24 mouse cellular contexts compared by ENCODE assay signal in the genomic region with DNA sequence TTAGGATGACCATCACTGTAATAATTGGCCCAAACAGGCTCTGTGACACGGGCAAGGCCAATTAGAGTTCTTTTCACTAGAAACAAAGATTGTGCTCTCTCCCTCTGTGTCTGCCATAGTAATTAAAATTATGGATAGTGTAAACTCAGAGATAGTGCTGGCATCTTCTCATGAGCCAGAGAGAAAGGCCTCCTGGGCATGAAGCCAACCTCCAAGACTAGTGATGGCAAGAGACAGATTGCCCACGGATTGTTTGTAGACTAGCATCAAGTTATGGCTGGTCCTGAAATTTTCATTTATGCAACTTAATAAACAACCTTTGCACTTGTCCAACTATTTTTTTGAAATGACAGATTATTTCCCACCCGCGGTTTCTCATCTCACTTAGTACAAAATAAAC. TPM values are rescaled to one million over a fixed set of nuclear protein-coding genes. Genes with fewer than 3 reads are reported as not detected.
A peak's percentile ranks its signal among the peaks of the same experiment; 100 is the strongest.
DNase-seq lines count a peak whose midpoint lies in the region; ATAC-seq and TF ChIP-seq lines count a peak whose summit lies in the region.
"Had no signal": no experiment of that assay in that cellular context is flagged by ENCODE, and none has a peak within 500 bp of the region (broad histone marks: within the 10 kb centered on the region; RNA-seq: fewer than 3 reads in every experiment).

No protein-coding gene starts in this region.

- no peaks in the 10 kb centered on the region for H3K9me3 ChIP-seq in midbrain, postnatal 0 days (ENCODE audit: low read length)
- H3K9me3 ChIP-seq in midbrain, embryonic 10.5 days (replicated peaks): no peaks in the 10 kb centered on the region
- H3K9me3 ChIP-seq: embryonic facial prominence, embryonic 12.5 days; forebrain, embryonic 15.5 days; hindbrain, embryonic 10.5 days; liver, embryonic 13.5 days; lung, embryonic 15.5 days; midbrain, embryonic 13.5 days; neural tube, embryonic 13.5 days had no signal

- no peaks in the 10 kb centered on the region for H3K36me3 ChIP-seq in midbrain, postnatal 0 days (ENCODE audit: insufficient read depth, low read length)
- no peaks in the 10 kb centered on the region for H3K36me3 ChIP-seq in midbrain, embryonic 10.5 days
- H3K36me3 ChIP-seq: embryonic facial prominence, embryonic 12.5 days; forebrain, embryonic 15.5 days; G1E; hindbrain, embryonic 10.5 days; liver, embryonic 13.5 days; lung, embryonic 15.5 days; midbrain, embryonic 13.5 days; neural tube, embryonic 13.5 days had no signal

- no peak for ATAC-seq in midbrain, postnatal 0 days (ENCODE audit: low FRiP score)
- ATAC-seq: forebrain, embryonic 15.5 days; midbrain, embryonic 13.5 days had no signal

- peak; percentile 71 to 72 for DNase-seq in cerebellum, postnatal 14 days
- DNase-seq in cerebellum, adult 11 months: no peak
- peak; percentile 46 to 65 for DNase-seq in layer of hippocampus, adult 2 months (ENCODE audit: low spot score in 2 of 2)
- DNase-seq in layer of hippocampus, postnatal 36 days: no peak
- DNase-seq in midbrain, postnatal 0 days (ENCODE audit: low spot score): peak; percentile 19
- DNase-seq in midbrain, embryonic 10.5 days (ENCODE audit: low spot score): no peak
- DNase-seq in brain, adult 2 months (ENCODE audit: low read depth, low spot score): peak; percentile 66
- no peak for DNase-seq in frontal cortex, postnatal 25 days (ENCODE audit: low spot score in 2 of 2)
- DNase-seq: kidney, adult 18-20 months; kidney, postnatal 10 days; liver, embryonic 13.5 days; thymus, postnatal 14 days had no signal

- no peak overlapping the region for H3K4me3 ChIP-seq in layer of hippocampus, adult 2 months
- no peak overlapping the region for H3K4me3 ChIP-seq in midbrain, postnatal 0 days (ENCODE audit: low read depth, low read length)
- H3K4me3 ChIP-seq in midbrain, embryonic 10.5 days: no peak overlapping the region
- H3K4me3 ChIP-seq: embryonic facial prominence, embryonic 12.5 days; erythroblast, embryonic 14.5 days; forebrain, embryonic 15.5 days; hindbrain, embryonic 10.5 days; liver, embryonic 13.5 days; lung, embryonic 15.5 days; midbrain, embryonic 13.5 days; neural tube, embryonic 13.5 days had no signal

- no peak overlapping the region for H3K4me2 ChIP-seq in midbrain, postnatal 0 days (ENCODE audit: low read depth, low read length, poor library complexity, severe bottlenecking)
- H3K4me2 ChIP-seq: embryonic facial prominence, embryonic 12.5 days; forebrain, embryonic 15.5 days; liver, embryonic 13.5 days; lung, embryonic 15.5 days; midbrain, embryonic 13.5 days; neural tube, embryonic 13.5 days had no signal

- H3K27ac ChIP-seq in layer of hippocampus, adult 2 months: no peak overlapping the region
- no peak overlapping the region for H3K27ac ChIP-seq in midbrain, postnatal 0 days (ENCODE audit: low read depth, low read length)
- no peak overlapping the region for H3K27ac ChIP-seq in midbrain, embryonic 10.5 days (replicated peaks)
- H3K27ac ChIP-seq: embryonic facial prominence, embryonic 12.5 days; forebrain, embryonic 15.5 days; hindbrain, embryonic 10.5 days; liver, embryonic 13.5 days; lung, embryonic 15.5 days; midbrain, embryonic 13.5 days; neural tube, embryonic 13.5 days had no signal

- 88% methylated on average over 4 of the region's 4 CpGs for WGBS in midbrain, postnatal 0 days
- 90% methylated on average over 4 of the region's 4 CpGs for WGBS in midbrain, embryonic 10.5 days

- H3K4me1 ChIP-seq in midbrain, postnatal 0 days (ENCODE audit: insufficient read depth, low read length): no peaks in the 10 kb centered on the region
- H3K4me1 ChIP-seq in midbrain, embryonic 10.5 days: no peaks in the 10 kb centered on the region
- H3K4me1 ChIP-seq: embryonic facial prominence, embryonic 12.5 days; forebrain, embryonic 15.5 days; hindbrain, embryonic 10.5 days; liver, embryonic 13.5 days; lung, embryonic 15.5 days; midbrain, embryonic 13.5 days; neural tube, embryonic 13.5 days had no signal

- no peaks in the 10 kb centered on the region for H3K27me3 ChIP-seq in midbrain, postnatal 0 days (ENCODE audit: insufficient read depth, low read length)
- H3K27me3 ChIP-seq in midbrain, embryonic 10.5 days (ENCODE audit: low read depth, poor library complexity, severe bottlenecking): no peaks in the 10 kb centered on the region
- H3K27me3 ChIP-seq: embryonic facial prominence, embryonic 12.5 days; forebrain, embryonic 15.5 days; liver, embryonic 13.5 days; lung, embryonic 15.5 days; midbrain, embryonic 13.5 days; neural tube, embryonic 13.5 days had no signal

- no peak for TF ChIP-seq CTCF in layer of hippocampus, adult 2 months (conservative IDR thresholded peaks at IDR 0.05)
- no peak for TF ChIP-seq CTCF in midbrain, postnatal 0 days (IDR thresholded peaks at IDR 0.05)

- H3K9ac ChIP-seq in midbrain, postnatal 0 days (replicated peaks; ENCODE audit: low read length, poor library complexity, severe bottlenecking): no peak overlapping the region
- H3K9ac ChIP-seq: embryonic facial prominence, embryonic 12.5 days; forebrain, embryonic 15.5 days; liver, embryonic 13.5 days; lung, embryonic 15.5 days; midbrain, embryonic 13.5 days; neural tube, embryonic 13.5 days had no signal

RNA-seq across cellular contexts. Expression of gene Rcvrn, which starts 17.9 kb away (rescaled TPM):
- 1 to 10 TPM; 1.4 to 1.9 TPM for total RNA-seq in layer of hippocampus, adult 2 months (2021)
- 1 to 10 TPM; 1.8 to 2.9 TPM for total RNA-seq in layer of hippocampus, postnatal 36 days (2021)
- not detected in 2 replicates for total RNA-seq in midbrain, postnatal 0 days (2014; rRNA removed)
- not detected in 2 replicates for polyA plus RNA-seq in midbrain, postnatal 0 days (2015; fragmentation: Nextera tagmentation; extraction: Ambion mirVana)
- not detected in 2 replicates for polyA plus RNA-seq in midbrain, embryonic 10.5 days (2016; fragmentation: Nextera tagmentation; extraction: Ambion mirVana)
- total RNA-seq: G1E had no signal
- polyA plus RNA-seq: embryonic facial prominence, embryonic 12.5 days; erythroblast, embryonic 14.5 days; forebrain, embryonic 15.5 days; G1E; heart, embryonic 16.5 days; hindbrain, embryonic 10.5 days; limb, embryonic 11.5 days; liver, embryonic 13.5 days; lung, embryonic 15.5 days; midbrain, embryonic 13.5 days; neural tube, embryonic 13.5 days; small intestine, adult 2 months; testis, adult 2 months had no signal

RNA-seq across cellular contexts. Expression of gene Glp2r, which starts 58.0 kb away (rescaled TPM):
- total RNA-seq in layer of hippocampus, adult 2 months (2021): 1 to 10 TPM; 1.7 to 2.7 TPM
- 1 to 10 TPM; 1.9 to 2.7 TPM for total RNA-seq in layer of hippocampus, postnatal 36 days (2021)
- total RNA-seq in midbrain, postnatal 0 days (2014; rRNA removed): 0.11 TPM in 1 of 2 replicates, not detected in the other
- 0.07 and 0.15 TPM in 2 replicates for polyA plus RNA-seq in midbrain, postnatal 0 days (2015; fragmentation: Nextera tagmentation; extraction: Ambion mirVana)
- not detected in 2 replicates for polyA plus RNA-seq in midbrain, embryonic 10.5 days (2016; fragmentation: Nextera tagmentation; extraction: Ambion mirVana)
- polyA plus RNA-seq: erythroblast, embryonic 14.5 days; G1E; hindbrain, embryonic 10.5 days; midbrain, embryonic 13.5 days had no signal

Comparison
In these comparisons a context has a peak if more than half of its experiments do, and no peak if none do; other contexts are left out.
1. DNase-seq: peak in cerebellum, postnatal 14 days (2 of 2), layer of hippocampus, adult 2 months (2 of 2), midbrain, postnatal 0 days (single experiment) and brain, adult 2 months (single experiment); none in cerebellum, adult 11 months (single experiment), layer of hippocampus, postnatal 36 days (0 of 2), midbrain, embryonic 10.5 days (single experiment) and frontal cortex, postnatal 25 days (0 of 2).